Mouse (Mus musculus) testis, adult 2 months (tissue): ENCODE data around the gene Sec23a. TPM values are rescaled to one million over a fixed set of nuclear protein-coding genes. Genes with fewer than 3 reads are reported as not detected.

Experiments used
- H3K27ac ChIP-seq: fragments of 200-500 bp; 2 replicates; pipeline ENCODE4 v1.5.1; 2012; ENCODE audit warnings: low read depth, low read length; ENCODE audit not compliant: control insufficient read depth, insufficient read depth
- H3K27me3 ChIP-seq: fragments of 200-500 bp; 2 replicates; pipeline ENCODE4 v1.6.1; 2012; ENCODE audit warnings: mild to moderate bottlenecking, low read length, moderate library complexity; ENCODE audit not compliant: control insufficient read depth, insufficient read depth
- H3K36me3 ChIP-seq: fragments of 200-500 bp; 2 replicates; pipeline ENCODE4 v1.6.1; 2012; ENCODE audit warnings: mild to moderate bottlenecking, low read length; ENCODE audit not compliant: control insufficient read depth, insufficient read depth
- H3K4me1 ChIP-seq: fragments of 200-500 bp; 2 replicates; pipeline ENCODE4 v1.6.1; 2012; ENCODE audit warnings: low read length; ENCODE audit not compliant: control insufficient read depth, insufficient read depth
- H3K4me3 ChIP-seq: fragments of 200-500 bp; 2 replicates; pipeline ENCODE4 v1.5.1; 2012; ENCODE audit warnings: low read depth, mild to moderate bottlenecking, low read length, moderate library complexity, mixed read lengths; ENCODE audit not compliant: control insufficient read depth
- CTCF ChIP-seq: fragments of 200-500 bp; IDR thresholded peaks from 2 replicates; pipeline ENCODE4 v1.5.1; 2012; ENCODE audit warnings: low read depth, mild to moderate bottlenecking, inconsistent platforms, low read length, moderate library complexity; ENCODE audit not compliant: control insufficient read depth, insufficient read depth, insufficient replicate concordance
- POLR2A ChIP-seq: fragments of 200-500 bp; IDR thresholded peaks from 2 replicates; pipeline ENCODE4 v1.6.1; 2012; ENCODE audit warnings: low read depth, mild to moderate bottlenecking, inconsistent platforms, low read length, moderate library complexity; ENCODE audit not compliant: control insufficient read depth
- polyA plus RNA-seq: library from polyadenylated mRNA; depleted of rRNA; stranded (reverse); fragments of >200 nt; gene quantifications from 2 replicates; pipeline ENCODE4 v1.2.3, GENCODE M21; 2012

Sec23a gene
- polyA plus RNA-seq, 1 experiment: 62.8 TPM

GRCm38 (mm10) chr12:58964583-58964982 is 47.2 kb downstream of the Sec23a start:
- Histone ChIP-seq H3K27me3 (no peaks in the 10 kb centered on the region), H3K27ac (no peak overlapping the region), H3K4me1 (no peaks in the 10 kb centered on the region), H3K4me3 (no peak overlapping the region), H3K36me3 (no peaks in the 10 kb centered on the region; the same call in none of the 2 replicates)
- no peak for TF ChIP-seq POLR2A
- TF ChIP-seq CTCF: no peak

- Histone ChIP-seq H3K4me1 (no peaks in the 10 kb centered on the region), H3K4me3 (no peak overlapping the region), H3K36me3 (no peaks in the 10 kb centered on the region; the same call in 1 of the 2 replicates), H3K27me3 (no peaks in the 10 kb centered on the region), H3K27ac (no peak overlapping the region)
- TF ChIP-seq CTCF (no peak), POLR2A (no peak)
Observed at GRCm38 (mm10) chr12:58960844-58961243, 51.0 kb downstream of the Sec23a start.

- no peaks in the 10 kb centered on the region for H3K27me3 ChIP-seq
- H3K36me3 ChIP-seq: no peaks in the 10 kb centered on the region
- no peak overlapping the region for H3K4me3 ChIP-seq
- H3K4me1 ChIP-seq: no peaks in the 10 kb centered on the region
- H3K27ac ChIP-seq: no peak overlapping the region
- TF ChIP-seq CTCF: no peak
- TF ChIP-seq POLR2A: no peak
Observed at GRCm38 (mm10) chr12:58956624-58957023, 55.2 kb downstream of the Sec23a start.

DNA sequence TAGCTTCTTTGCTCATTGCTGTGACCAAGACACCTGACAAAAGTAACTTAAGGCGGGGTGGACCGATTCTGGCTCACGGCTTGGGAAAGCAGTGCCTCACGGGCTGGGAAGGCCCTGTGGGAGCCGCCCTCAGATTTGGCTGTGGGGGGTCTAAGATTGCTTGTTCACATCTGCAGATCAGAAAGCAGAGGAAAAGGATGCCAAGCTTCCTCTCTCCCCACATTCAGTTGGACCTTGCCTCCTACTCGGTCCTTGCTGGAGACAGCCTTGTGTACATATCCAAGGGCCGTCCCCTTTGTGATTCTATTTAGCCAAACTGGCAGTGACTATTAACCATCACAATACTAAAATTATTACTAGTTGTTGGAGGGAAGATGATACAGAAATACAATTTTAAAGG is 55.7 kb downstream of the Sec23a start:
- no peaks in the 10 kb centered on the region for H3K4me1 ChIP-seq
- H3K36me3 ChIP-seq: no peaks in the 10 kb centered on the region
- no peak overlapping the region for H3K27ac ChIP-seq
- no peak for TF ChIP-seq POLR2A
- no peak for TF ChIP-seq CTCF
- H3K4me3 ChIP-seq: no peak overlapping the region
- no peaks in the 10 kb centered on the region for H3K27me3 ChIP-seq

GRCm38 (mm10) chr12:58947879-58948278 is 63.9 kb downstream of the Sec23a start:
- TF ChIP-seq CTCF (no peak), POLR2A (no peak)
- Histone ChIP-seq H3K36me3 (no peaks in the 10 kb centered on the region), H3K27me3 (no peaks in the 10 kb centered on the region), H3K27ac (no peak overlapping the region), H3K4me1 (no peaks in the 10 kb centered on the region), H3K4me3 (no peak overlapping the region)

DNA sequence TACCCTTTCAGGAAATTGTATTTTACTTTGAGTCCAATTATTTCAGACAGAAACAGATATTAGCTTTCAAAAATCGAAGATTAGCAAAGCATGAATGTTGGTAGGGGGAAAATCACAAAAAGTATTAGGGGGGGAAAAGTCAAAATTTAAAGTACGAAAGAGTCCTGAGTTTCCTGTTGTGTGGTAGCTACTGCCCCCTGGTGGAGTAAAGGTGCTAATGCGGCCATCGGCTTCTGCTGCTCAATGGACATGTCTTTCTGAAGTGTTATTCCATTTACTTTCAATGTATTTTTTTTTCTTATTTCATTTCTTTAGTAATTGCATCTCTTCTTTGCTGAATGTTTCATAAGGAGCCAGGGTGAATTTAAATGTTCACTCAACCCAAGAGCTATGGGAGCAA is 64.6 kb downstream of the Sec23a start:
- Histone ChIP-seq H3K27ac (no peak overlapping the region), H3K4me1 (no peaks in the 10 kb centered on the region), H3K36me3 (no peaks in the 10 kb centered on the region), H3K27me3 (no peaks in the 10 kb centered on the region), H3K4me3 (no peak overlapping the region)
- no peak for TF ChIP-seq POLR2A
- TF ChIP-seq CTCF: peak; percentile 76; the same call in 1 of the 2 replicates

- TF ChIP-seq POLR2A: no peak
- no peak for TF ChIP-seq CTCF
- H3K27me3 ChIP-seq: no peaks in the 10 kb centered on the region
- H3K4me3 ChIP-seq: no peak overlapping the region
- no peak overlapping the region for H3K27ac ChIP-seq
- no peaks in the 10 kb centered on the region for H3K36me3 ChIP-seq
- no peaks in the 10 kb centered on the region for H3K4me1 ChIP-seq
Observed at GRCm38 (mm10) chr12:58942544-58942943, 69.3 kb downstream of the Sec23a start.

DNA sequence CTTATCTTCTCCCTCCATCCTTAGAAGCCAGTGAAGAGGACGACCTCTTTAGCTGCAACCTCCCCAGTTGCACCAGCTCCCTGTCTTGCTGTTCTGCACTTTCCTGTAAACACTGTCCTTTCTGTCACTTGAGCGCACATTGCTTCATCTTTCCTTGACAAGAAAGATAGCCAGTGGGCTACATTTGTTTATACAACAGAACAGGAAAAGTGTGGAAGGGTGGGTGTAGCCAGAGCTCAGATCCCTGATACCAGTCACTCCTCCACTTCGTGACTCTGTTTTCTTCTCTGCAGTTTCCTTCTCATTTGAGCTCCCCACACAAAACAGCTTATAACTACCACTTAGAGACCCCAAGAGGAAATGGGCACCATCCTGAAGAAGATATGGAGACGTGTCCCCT is 77.2 kb downstream of the Sec23a start:
- H3K27me3 ChIP-seq: no peaks in the 10 kb centered on the region
- TF ChIP-seq CTCF: no peak
- TF ChIP-seq POLR2A: no peak
- no peak overlapping the region for H3K4me3 ChIP-seq
- H3K4me1 ChIP-seq: no peaks in the 10 kb centered on the region
- no peak overlapping the region for H3K27ac ChIP-seq
- H3K36me3 ChIP-seq: no peaks in the 10 kb centered on the region
